Mouse (Mus musculus): ENCODE results near the gene Tgfbi. TPM values are rescaled to one million over a fixed set of nuclear protein-coding genes. Genes with fewer than 3 reads are reported as not detected.

Gene Tgfbi
- polyA plus RNA-seq, 1 experiment from 2014 or later: 408 TPM

GRCm38 (mm10) chr13:56593196-56593595, 16.1 kb upstream of the Tgfbi start:
- Histone ChIP-seq H3K9ac (replicated peaks; ENCODE audit: low read depth) (no peak overlapping the region), H3K4me1 (ENCODE audit: insufficient read depth, low read depth, low read length) (peaks cover 22% of the 10 kb centered on the region), H3K36me3 (ENCODE audit: insufficient read depth, low read length) (no peaks in the 10 kb centered on the region), H3K9me3 (ENCODE audit: low read length) (no peaks in the 10 kb centered on the region), H3K27me3 (replicated peaks; ENCODE audit: insufficient read depth, low read length) (no peaks in the 10 kb centered on the region), H3K4me2 (replicated peaks; ENCODE audit: low read depth, low read length) (no peak overlapping the region), H3K4me3 (ENCODE audit: low read depth, low read length) (no peak overlapping the region), H3K27ac (ENCODE audit: low read length) (no peak overlapping the region)
- no peak for ATAC-seq
- WGBS: 45% methylated on average over 5 of the region's 5 CpGs
- no peak for DNase-seq (ENCODE audit: low spot score)
- TF ChIP-seq CTCF (IDR thresholded peaks at IDR 0.05) (no peak), EP300 (IDR thresholded peaks at IDR 0.05) (0 out of 2 replicates have a peak, but pooled peaks have one; percentile 9)

- no peak for ATAC-seq
- TF ChIP-seq CTCF (IDR thresholded peaks at IDR 0.05) (no peak), EP300 (IDR thresholded peaks at IDR 0.05) (no peak)
- H3K4me2 ChIP-seq (replicated peaks; ENCODE audit: low read depth, low read length): no peak overlapping the region
- no peaks in the 10 kb centered on the region for H3K36me3 ChIP-seq (ENCODE audit: insufficient read depth, low read length)
- WGBS: 45% methylated on average over 7 of the region's 7 CpGs
- no peaks in the 10 kb centered on the region for H3K27me3 ChIP-seq (replicated peaks; ENCODE audit: insufficient read depth, low read length)
- H3K9me3 ChIP-seq (ENCODE audit: low read length): no peaks in the 10 kb centered on the region
- no peak overlapping the region for H3K4me3 ChIP-seq (ENCODE audit: low read depth, low read length)
- no peak overlapping the region for H3K9ac ChIP-seq (replicated peaks; ENCODE audit: low read depth)
- H3K27ac ChIP-seq (ENCODE audit: low read length): no peak overlapping the region
- H3K4me1 ChIP-seq (ENCODE audit: insufficient read depth, low read depth, low read length): peaks cover 22% of the 10 kb centered on the region
- DNase-seq (ENCODE audit: low spot score): no peak
These were observed 15.3 kb upstream of the Tgfbi start for GRCm38 (mm10) chr13:56593961-56594391.

GRCm38 (mm10) chr13:56595246-56595645, 14.1 kb upstream of the Tgfbi start:
- no peak for ATAC-seq
- H3K4me1 ChIP-seq (ENCODE audit: insufficient read depth, low read depth, low read length): peaks cover 31% of the 10 kb centered on the region
- no peaks in the 10 kb centered on the region for H3K9me3 ChIP-seq (ENCODE audit: low read length)
- no peak overlapping the region for H3K4me3 ChIP-seq (ENCODE audit: low read depth, low read length)
- WGBS: 68% methylated on average over 8 of the region's 8 CpGs
- no peaks in the 10 kb centered on the region for H3K27me3 ChIP-seq (replicated peaks; ENCODE audit: insufficient read depth, low read length)
- H3K4me2 ChIP-seq (replicated peaks; ENCODE audit: low read depth, low read length): no peak overlapping the region
- no peak overlapping the region for H3K27ac ChIP-seq (ENCODE audit: low read length)
- DNase-seq (ENCODE audit: low spot score): no peak
- no peak for TF ChIP-seq EP300 (IDR thresholded peaks at IDR 0.05)
- TF ChIP-seq CTCF (IDR thresholded peaks at IDR 0.05): no peak
- no peaks in the 10 kb centered on the region for H3K36me3 ChIP-seq (ENCODE audit: insufficient read depth, low read length)
- H3K9ac ChIP-seq (replicated peaks; ENCODE audit: low read depth): no peak overlapping the region

- DNase-seq (ENCODE audit: low spot score) (no peak), ATAC-seq (peak; percentile 38)
- no peak overlapping the region for H3K27ac ChIP-seq (ENCODE audit: low read length)
These were observed 12.0 kb upstream of the Tgfbi start for GRCm38 (mm10) chr13:56597296-56597695.

GRCm38 (mm10) chr13:56597831-56598612, 11.3 kb upstream of the Tgfbi start:
- peak; percentile 85 for DNase-seq (ENCODE audit: low spot score)
- Histone ChIP-seq H3K4me1 (ENCODE audit: insufficient read depth, low read depth, low read length) (peaks cover 42% of the 10 kb centered on the region), H3K4me3 (ENCODE audit: low read depth, low read length) (no peak overlapping the region), H3K27ac (ENCODE audit: low read length) (no peak overlapping the region), H3K9ac (replicated peaks; ENCODE audit: low read depth) (no peak overlapping the region), H3K27me3 (replicated peaks; ENCODE audit: insufficient read depth, low read length) (no peaks in the 10 kb centered on the region), H3K36me3 (ENCODE audit: insufficient read depth, low read length) (no peaks in the 10 kb centered on the region), H3K4me2 (replicated peaks; ENCODE audit: low read depth, low read length) (0 out of 2 replicates have a peak overlapping the region, but pooled peaks have one; percentile 19), H3K9me3 (ENCODE audit: low read length) (no peaks in the 10 kb centered on the region)
- 23% methylated on average over 12 of the region's 12 CpGs for WGBS
- peak; percentile 79 for ATAC-seq
- no peak for TF ChIP-seq EP300 (IDR thresholded peaks at IDR 0.05)
- TF ChIP-seq CTCF (IDR thresholded peaks at IDR 0.05): no peak

More at GRCm38 (mm10) chr13:56597296-56597695, 12.0 kb upstream of the Tgfbi start:
- Histone ChIP-seq H3K4me3 (ENCODE audit: low read depth, low read length) (no peak overlapping the region), H3K27me3 (replicated peaks; ENCODE audit: insufficient read depth, low read length) (no peaks in the 10 kb centered on the region), H3K4me1 (ENCODE audit: insufficient read depth, low read depth, low read length) (peaks cover 44% of the 10 kb centered on the region), H3K4me2 (replicated peaks; ENCODE audit: low read depth, low read length) (no peak overlapping the region), H3K9me3 (ENCODE audit: low read length) (no peaks in the 10 kb centered on the region), H3K9ac (replicated peaks; ENCODE audit: low read depth) (no peak overlapping the region), H3K36me3 (ENCODE audit: insufficient read depth, low read length) (no peaks in the 10 kb centered on the region)
- TF ChIP-seq CTCF (IDR thresholded peaks at IDR 0.05) (no peak), EP300 (IDR thresholded peaks at IDR 0.05) (no peak)
- WGBS: 55% methylated on average over 4 of the region's 4 CpGs

- Histone ChIP-seq H3K27ac (ENCODE audit: low read length) (no peak overlapping the region), H3K27me3 (replicated peaks; ENCODE audit: insufficient read depth, low read length) (no peaks in the 10 kb centered on the region), H3K4me3 (ENCODE audit: low read depth, low read length) (no peak overlapping the region), H3K36me3 (ENCODE audit: insufficient read depth, low read length) (no peaks in the 10 kb centered on the region), H3K4me1 (ENCODE audit: insufficient read depth, low read depth, low read length) (peaks cover 39% of the 10 kb centered on the region; the same call in 1 of the 2 replicates), H3K9ac (replicated peaks; ENCODE audit: low read depth) (no peak overlapping the region), H3K9me3 (ENCODE audit: low read length) (no peaks in the 10 kb centered on the region), H3K4me2 (replicated peaks; ENCODE audit: low read depth, low read length) (no peak overlapping the region)
- ATAC-seq (no peak), DNase-seq (ENCODE audit: low spot score) (no peak)
- TF ChIP-seq EP300 (IDR thresholded peaks at IDR 0.05) (no peak), CTCF (IDR thresholded peaks at IDR 0.05) (no peak)
- 88% methylated on average over 2 of the region's 2 CpGs for WGBS
These were observed 9.8 kb upstream of the Tgfbi start for GRCm38 (mm10) chr13:56599511-56599910.
